Mouse (Mus musculus) E14TG2a.4 (cell line): ENCODE results near the gene Zmat3.

Experiments
- CTCF ChIP-seq: conservative IDR thresholded peaks from 2 replicates; pipeline ENCODE4 v1.5.1; 2014; ENCODE audit warnings: low read length
- NANOG ChIP-seq: IDR thresholded peaks from 2 replicates; pipeline ENCODE4 v1.6.1; 2014; ENCODE audit warnings: borderline replicate concordance, low read length, mixed read lengths
- POU5F1 ChIP-seq: IDR thresholded peaks from 2 replicates; pipeline ENCODE4 v1.6.1; 2014; ENCODE audit warnings: low read length, borderline replicate concordance

GRCm38 (mm10) chr3:32344825-32345224, 21.0 kb downstream of the Zmat3 start:
- no peak; the same call in 1 of the 2 replicates for TF ChIP-seq CTCF
- TF ChIP-seq POU5F1, result no peak
- TF ChIP-seq NANOG, result no peak
